Mouse (Mus musculus): ENCODE results near the gene Rnf38. TPM values are rescaled to one million over a fixed set of nuclear protein-coding genes. Genes with fewer than 3 reads are reported as not detected.

The Rnf38 gene
- total RNA-seq, 1 experiment: 19.6 TPM

DNA sequence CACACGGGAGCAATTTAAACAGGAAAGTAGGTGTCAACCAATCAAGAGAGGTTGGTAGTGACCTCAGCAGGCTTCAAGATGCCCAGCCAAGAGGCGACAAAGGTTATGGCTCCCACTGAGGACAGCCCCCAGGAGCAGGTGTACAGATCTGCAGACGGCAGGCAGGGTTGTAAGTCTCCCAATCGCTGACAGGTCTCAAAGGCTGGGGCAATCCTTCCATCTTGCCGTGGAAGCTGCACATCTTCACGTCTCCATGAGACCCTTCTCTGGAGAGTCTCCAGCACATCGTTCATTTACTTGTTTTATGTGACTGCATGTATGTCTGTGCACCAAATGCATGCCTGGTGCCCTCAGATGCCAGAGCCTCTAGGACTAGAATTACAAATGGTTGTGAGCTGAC is 122.8 kb downstream of the Rnf38 start:
- Histone ChIP-seq H3K9ac (ENCODE audit: insufficient read depth, low read depth, low read length, poor library complexity, severe bottlenecking) (no peak overlapping the region), H3K4me1 (ENCODE audit: control insufficient read depth in 2 of 2, insufficient read depth in 2 of 2, low read length in 2 of 2, poor library complexity in 1 of 2) (peaks cover 5 to 6% of the 10 kb centered on the region in 2 experiments; a peak in 2 of 4 replicates), H3K36me3 (ENCODE audit: control insufficient read depth, insufficient read depth, low read length, poor library complexity, severe bottlenecking) (no peaks in the 10 kb centered on the region), H3K4me3 (ENCODE audit: insufficient read depth in 1 of 2, low read depth in 1 of 2, low read length in 2 of 2, poor library complexity in 1 of 2, severe bottlenecking in 1 of 2) (no peak overlapping the region), H3K9me3 (ENCODE audit: control insufficient read depth, insufficient read depth, low read depth, low read length) (no peaks in the 10 kb centered on the region), H3K27ac (ENCODE audit: insufficient read depth, low read depth, low read length, poor library complexity, severe bottlenecking) (no peak overlapping the region)
- DNase-seq (ENCODE audit: low read depth, low spot score): no peak
- no peak for TF ChIP-seq ZC3H11A (IDR thresholded peaks at IDR 0.05; ENCODE audit: borderline replicate concordance, low read depth, low read length)
- no peak for TF ChIP-seq CHD2 (IDR thresholded peaks at IDR 0.05; ENCODE audit: low read depth, low read length)
- no peak for TF ChIP-seq HCFC1 (IDR thresholded peaks at IDR 0.05; ENCODE audit: borderline replicate concordance, insufficient read depth, low read length)
- TF ChIP-seq ZNF384 (IDR thresholded peaks at IDR 0.05; ENCODE audit: low read depth, low read length): no peak
- no peak for TF ChIP-seq MAFK (IDR thresholded peaks at IDR 0.05; ENCODE audit: insufficient read depth, low read depth, low read length)
- in situ Hi-C loops (cut with MboI; ENCODE audit: low sequenced_read_pairs in 2 of 2, unreplicated experiment in 2 of 2): no loop called here

DNA sequence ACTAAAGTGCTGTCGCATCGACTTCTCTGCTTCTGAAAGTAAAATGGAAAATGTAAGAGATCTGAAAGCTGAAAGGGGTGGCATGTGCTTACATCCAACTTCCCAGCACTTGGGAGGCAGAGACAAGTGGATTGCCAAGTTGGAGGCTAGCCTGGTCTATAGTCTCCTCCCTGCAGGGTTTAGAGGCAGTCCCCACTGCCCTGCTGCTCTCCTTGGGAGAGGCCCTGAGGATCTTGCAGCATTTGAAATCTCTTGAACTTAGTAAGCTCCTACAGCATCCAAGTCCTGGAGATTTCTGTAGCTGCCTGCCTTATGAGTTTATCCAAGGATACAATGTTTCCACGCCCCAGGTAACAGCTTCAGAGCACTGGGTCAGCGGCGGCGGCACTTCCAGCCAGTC is 125.3 kb downstream of the Rnf38 start:
- H3K4me1 ChIP-seq (ENCODE audit: control insufficient read depth in 2 of 2, insufficient read depth in 2 of 2, low read length in 2 of 2, poor library complexity in 1 of 2): peaks cover 6 to 9% of the 10 kb centered on the region in 2 experiments; a peak in 2 of 4 replicates
- TF ChIP-seq MAFK (IDR thresholded peaks at IDR 0.05; ENCODE audit: insufficient read depth, low read depth, low read length): no peak
- no peak for TF ChIP-seq ZNF384 (IDR thresholded peaks at IDR 0.05; ENCODE audit: low read depth, low read length)
- TF ChIP-seq CHD2 (IDR thresholded peaks at IDR 0.05; ENCODE audit: low read depth, low read length): no peak
- TF ChIP-seq ZC3H11A (IDR thresholded peaks at IDR 0.05; ENCODE audit: borderline replicate concordance, low read depth, low read length): no peak
- no peaks in the 10 kb centered on the region for H3K36me3 ChIP-seq (ENCODE audit: control insufficient read depth, insufficient read depth, low read length, poor library complexity, severe bottlenecking)
- no peaks in the 10 kb centered on the region for H3K9me3 ChIP-seq (ENCODE audit: control insufficient read depth, insufficient read depth, low read depth, low read length)
- no peak overlapping the region for H3K4me3 ChIP-seq (ENCODE audit: insufficient read depth in 1 of 2, low read depth in 1 of 2, low read length in 2 of 2, poor library complexity in 1 of 2, severe bottlenecking in 1 of 2)
- H3K9ac ChIP-seq (ENCODE audit: insufficient read depth, low read depth, low read length, poor library complexity, severe bottlenecking): no peak overlapping the region
- H3K27ac ChIP-seq (ENCODE audit: insufficient read depth, low read depth, low read length, poor library complexity, severe bottlenecking): no peak overlapping the region
- no peak for DNase-seq (ENCODE audit: low read depth, low spot score)
- in situ Hi-C loops (cut with MboI; ENCODE audit: low sequenced_read_pairs in 2 of 2, unreplicated experiment in 2 of 2): no loop called here

DNA sequence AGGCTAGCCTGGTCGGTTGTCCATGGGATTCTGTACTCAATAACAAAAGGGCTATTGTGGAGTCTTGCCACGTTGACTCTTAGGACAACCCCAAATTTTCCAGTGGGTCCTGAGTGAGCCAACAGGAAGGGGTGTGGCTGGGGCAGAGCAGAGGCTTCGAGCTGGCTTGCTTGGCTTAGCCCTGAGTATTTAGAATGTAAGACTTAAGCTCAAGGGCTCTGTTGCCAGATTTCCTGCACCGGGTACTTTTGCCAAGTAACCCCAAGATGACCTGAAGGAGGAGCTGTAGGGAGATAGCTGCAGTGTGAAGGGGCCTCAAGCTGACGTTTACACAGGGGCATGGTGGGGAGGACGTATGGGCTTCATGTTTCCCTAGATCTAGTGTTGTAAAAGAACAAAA is 126.2 kb downstream of the Rnf38 start:
- no peak for TF ChIP-seq ZC3H11A (IDR thresholded peaks at IDR 0.05; ENCODE audit: borderline replicate concordance, low read depth, low read length)
- TF ChIP-seq HCFC1 (IDR thresholded peaks at IDR 0.05; ENCODE audit: borderline replicate concordance, insufficient read depth, low read length): no peak
- TF ChIP-seq ZNF384 (IDR thresholded peaks at IDR 0.05; ENCODE audit: low read depth, low read length): no peak
- Histone ChIP-seq H3K36me3 (ENCODE audit: control insufficient read depth, insufficient read depth, low read length, poor library complexity, severe bottlenecking) (no peaks in the 10 kb centered on the region), H3K27ac (ENCODE audit: insufficient read depth, low read depth, low read length, poor library complexity, severe bottlenecking) (no peak overlapping the region), H3K9me3 (ENCODE audit: control insufficient read depth, insufficient read depth, low read depth, low read length) (no peaks in the 10 kb centered on the region), H3K9ac (ENCODE audit: insufficient read depth, low read depth, low read length, poor library complexity, severe bottlenecking) (no peak overlapping the region), H3K4me1 (ENCODE audit: control insufficient read depth in 2 of 2, insufficient read depth in 2 of 2, low read length in 2 of 2, poor library complexity in 1 of 2) (peaks cover 6 to 8% of the 10 kb centered on the region in 2 experiments; a peak in 2 of 4 replicates), H3K4me3 (ENCODE audit: insufficient read depth in 1 of 2, low read depth in 1 of 2, low read length in 2 of 2, poor library complexity in 1 of 2, severe bottlenecking in 1 of 2) (no peak overlapping the region)
- DNase-seq (ENCODE audit: low read depth, low spot score): no peak
- in situ Hi-C loops (cut with MboI; ENCODE audit: low sequenced_read_pairs in 2 of 2, unreplicated experiment in 2 of 2): no loop called here

DNA sequence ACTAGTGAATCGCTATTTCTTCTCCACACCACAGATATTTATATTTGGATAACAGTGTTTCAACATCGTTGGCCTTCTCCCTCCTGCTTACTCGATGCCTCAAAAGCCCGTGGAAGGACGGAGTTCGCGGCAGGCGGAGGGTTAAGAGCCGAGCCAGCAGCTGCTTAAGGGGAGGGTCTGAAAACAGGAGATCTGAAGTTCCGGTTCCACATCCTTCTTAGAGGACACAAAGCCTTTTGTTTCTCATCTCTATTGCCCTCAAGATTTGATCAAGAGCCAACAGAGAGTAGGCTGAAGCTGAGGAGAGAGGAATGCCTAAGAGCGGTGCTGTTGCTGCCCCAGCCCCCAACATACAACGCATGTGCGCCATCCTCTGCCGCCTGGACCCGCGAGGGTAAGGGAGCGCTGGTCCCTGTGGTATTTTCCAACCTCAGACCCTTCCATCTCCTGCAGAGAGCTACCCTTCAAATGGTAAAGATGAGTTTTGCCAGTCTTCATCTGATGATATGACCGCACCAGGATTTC is 127.2 kb downstream of the Rnf38 start:
- no peak for DNase-seq (ENCODE audit: low read depth, low spot score)
- H3K27ac ChIP-seq (ENCODE audit: insufficient read depth, low read depth, low read length, poor library complexity, severe bottlenecking): no peak overlapping the region
- no peaks in the 10 kb centered on the region for H3K36me3 ChIP-seq (ENCODE audit: control insufficient read depth, insufficient read depth, low read length, poor library complexity, severe bottlenecking)
- TF ChIP-seq HCFC1 (IDR thresholded peaks at IDR 0.05; ENCODE audit: borderline replicate concordance, insufficient read depth, low read length) (no peak), MAFK (IDR thresholded peaks at IDR 0.05; ENCODE audit: insufficient read depth, low read depth, low read length) (no peak), ZNF384 (IDR thresholded peaks at IDR 0.05; ENCODE audit: low read depth, low read length) (no peak), ZC3H11A (IDR thresholded peaks at IDR 0.05; ENCODE audit: borderline replicate concordance, low read depth, low read length) (no peak), CHD2 (IDR thresholded peaks at IDR 0.05; ENCODE audit: low read depth, low read length) (no peak)
- in situ Hi-C loops (cut with MboI; ENCODE audit: low sequenced_read_pairs in 2 of 2, unreplicated experiment in 2 of 2): no loop called here
- no peaks in the 10 kb centered on the region for H3K9me3 ChIP-seq (ENCODE audit: control insufficient read depth, insufficient read depth, low read depth, low read length)
- H3K4me3 ChIP-seq (ENCODE audit: insufficient read depth in 1 of 2, low read depth in 1 of 2, low read length in 2 of 2, poor library complexity in 1 of 2, severe bottlenecking in 1 of 2): peak overlapping the region; percentile 9 to 16; a peak in 2 of 4 replicates
- no peak overlapping the region; the same call in 1 of the 2 replicates for H3K9ac ChIP-seq (ENCODE audit: insufficient read depth, low read depth, low read length, poor library complexity, severe bottlenecking)
- peaks cover 6 to 8% of the 10 kb centered on the region in 2 experiments; a peak in 2 of 4 replicates for H3K4me1 ChIP-seq (ENCODE audit: control insufficient read depth in 2 of 2, insufficient read depth in 2 of 2, low read length in 2 of 2, poor library complexity in 1 of 2)
